Mouse (Mus musculus): ENCODE data around the gene Vamp2.

Vamp2 gene

GRCm38 (mm10) chr11:69099177-69099914 lies 11.1 kb downstream of the Vamp2 start:
- DNase-seq (ENCODE audit: low spot score in 2 of 2) = peak; percentile 40 to 74

GRCm38 (mm10) chr11:69099915-69100345 lies 11.6 kb downstream of the Vamp2 start:
- DNase-seq (ENCODE audit: low spot score in 2 of 2) = peak; percentile 86 to 92

GRCm38 (mm10) chr11:69100639-69101360 lies 12.5 kb downstream of the Vamp2 start:
- DNase-seq (ENCODE audit: low spot score in 2 of 2) = peak; percentile 22 to 66

- peak; percentile 12 to 61 for DNase-seq (ENCODE audit: low spot score in 2 of 2)
Observed at GRCm38 (mm10) chr11:69101604-69102402, 13.5 kb downstream of the Vamp2 start.

- peak in 1 of 2 experiments; percentile 59 for DNase-seq (ENCODE audit: low spot score in 2 of 2)
Observed at GRCm38 (mm10) chr11:69102403-69102725, 14.1 kb downstream of the Vamp2 start.

- peak in 1 of 2 experiments; percentile 56 for DNase-seq (ENCODE audit: low spot score in 2 of 2)
Observed at GRCm38 (mm10) chr11:69103121-69103520, 14.8 kb downstream of the Vamp2 start.

GRCm38 (mm10) chr11:69103531-69104435 lies 15.5 kb downstream of the Vamp2 start:
- DNase-seq (ENCODE audit: low spot score in 2 of 2) = peak in 1 of 2 experiments; percentile 62

- DNase-seq (ENCODE audit: low spot score in 2 of 2) = peak in 1 of 2 experiments; percentile 60
Observed at GRCm38 (mm10) chr11:69104487-69104886, 16.2 kb downstream of the Vamp2 start.

GRCm38 (mm10) chr11:69105227-69105626 lies 16.9 kb downstream of the Vamp2 start:
- no peak for DNase-seq (ENCODE audit: low spot score in 2 of 2)

GRCm38 (mm10) chr11:69105796-69106195 lies 17.5 kb downstream of the Vamp2 start:
- peak in 1 of 2 experiments; percentile 58 for DNase-seq (ENCODE audit: low spot score in 2 of 2)

- DNase-seq (ENCODE audit: low spot score in 2 of 2) = peak in 1 of 2 experiments; percentile 61
Observed at GRCm38 (mm10) chr11:69106299-69106698, 18.0 kb downstream of the Vamp2 start.

GRCm38 (mm10) chr11:69106842-69107241 lies 18.6 kb downstream of the Vamp2 start:
- peak in 1 of 2 experiments; percentile 58 for DNase-seq (ENCODE audit: low spot score in 2 of 2)

GRCm38 (mm10) chr11:69107676-69108075 lies 19.4 kb downstream of the Vamp2 start:
- peak in 1 of 2 experiments; percentile 57 for DNase-seq (ENCODE audit: low spot score in 2 of 2)

GRCm38 (mm10) chr11:69108223-69108622 lies 19.9 kb downstream of the Vamp2 start:
- DNase-seq (ENCODE audit: low spot score in 2 of 2) = peak; percentile 12 to 60

- DNase-seq (ENCODE audit: low spot score in 2 of 2) = peak; percentile 13 to 60
Observed at GRCm38 (mm10) chr11:69109032-69109900, 21.0 kb downstream of the Vamp2 start.

GRCm38 (mm10) chr11:69110319-69111046 lies 22.2 kb downstream of the Vamp2 start:
- peak; percentile 93 to 99 for DNase-seq (ENCODE audit: low spot score in 2 of 2)

GRCm38 (mm10) chr11:69111051-69111810 lies 22.9 kb downstream of the Vamp2 start:
- no peak for DNase-seq (ENCODE audit: low spot score in 2 of 2)

- peak in 1 of 2 experiments; percentile 7 for DNase-seq (ENCODE audit: low spot score in 2 of 2)
Observed at GRCm38 (mm10) chr11:69111865-69112264, 23.6 kb downstream of the Vamp2 start.

GRCm38 (mm10) chr11:69114018-69114417 lies 25.7 kb downstream of the Vamp2 start:
- no peak for DNase-seq (ENCODE audit: low spot score in 2 of 2)
